Mouse (Mus musculus): ENCODE measurements around the gene Toporsl. TPM values are rescaled to one million over a fixed set of nuclear protein-coding genes. Genes with fewer than 3 reads are reported as not detected.

Gene Toporsl
- polyA plus RNA-seq, 1 experiment: 39.6 TPM

- H3K27me3 ChIP-seq (ENCODE audit: control insufficient read depth, insufficient read depth, low read length): no peaks in the 10 kb centered on the region
- TF ChIP-seq POLR2A (IDR thresholded peaks at IDR 0.05; ENCODE audit: control insufficient read depth, low read depth, low read length): no peak
- H3K4me3 ChIP-seq (ENCODE audit: control insufficient read depth, low read depth, low read length): no peak overlapping the region
- no peak overlapping the region for H3K27ac ChIP-seq (ENCODE audit: control insufficient read depth, insufficient read depth, low read depth, low read length)
- H3K4me1 ChIP-seq (ENCODE audit: control insufficient read depth, insufficient read depth, low read length): no peaks in the 10 kb centered on the region; the same call in 1 of the 2 replicates
- no peaks in the 10 kb centered on the region for H3K36me3 ChIP-seq (ENCODE audit: control insufficient read depth, insufficient read depth, low read length)
Measured at GRCm38 (mm10) chr4:52598180-52598881, 2.3 kb downstream of the Toporsl start.

- H3K4me3 ChIP-seq (ENCODE audit: control insufficient read depth, low read depth, low read length): no peak overlapping the region; the same call in 1 of the 2 replicates
- no peaks in the 10 kb centered on the region for H3K36me3 ChIP-seq (ENCODE audit: control insufficient read depth, insufficient read depth, low read length)
- H3K4me1 ChIP-seq (ENCODE audit: control insufficient read depth, insufficient read depth, low read length): no peaks in the 10 kb centered on the region
- H3K27me3 ChIP-seq (ENCODE audit: control insufficient read depth, insufficient read depth, low read length): no peaks in the 10 kb centered on the region
- H3K27ac ChIP-seq (ENCODE audit: control insufficient read depth, insufficient read depth, low read depth, low read length): no peak overlapping the region
- TF ChIP-seq POLR2A (IDR thresholded peaks at IDR 0.05; ENCODE audit: control insufficient read depth, low read depth, low read length) (no peak), CTCF (IDR thresholded peaks at IDR 0.05; ENCODE audit: control insufficient read depth, insufficient read depth, insufficient replicate concordance, low read depth, low read length) (no peak)
Measured at GRCm38 (mm10) chr4:52606923-52607322, 10.8 kb downstream of the Toporsl start.

GRCm38 (mm10) chr4:52634986-52635385 is 38.9 kb downstream of the Toporsl start:
- Histone ChIP-seq H3K27ac (ENCODE audit: control insufficient read depth, insufficient read depth, low read depth, low read length) (no peak overlapping the region), H3K36me3 (ENCODE audit: control insufficient read depth, insufficient read depth, low read length) (no peaks in the 10 kb centered on the region), H3K4me3 (ENCODE audit: control insufficient read depth, low read depth, low read length) (no peak overlapping the region), H3K27me3 (ENCODE audit: control insufficient read depth, insufficient read depth, low read length) (no peaks in the 10 kb centered on the region), H3K4me1 (ENCODE audit: control insufficient read depth, insufficient read depth, low read length) (no peaks in the 10 kb centered on the region)
- TF ChIP-seq CTCF (IDR thresholded peaks at IDR 0.05; ENCODE audit: control insufficient read depth, insufficient read depth, insufficient replicate concordance, low read depth, low read length) (no peak), POLR2A (IDR thresholded peaks at IDR 0.05; ENCODE audit: control insufficient read depth, low read depth, low read length) (no peak)

GRCm38 (mm10) chr4:52647791-52648190 is 51.7 kb downstream of the Toporsl start:
- no peaks in the 10 kb centered on the region for H3K36me3 ChIP-seq (ENCODE audit: control insufficient read depth, insufficient read depth, low read length)
- no peaks in the 10 kb centered on the region for H3K27me3 ChIP-seq (ENCODE audit: control insufficient read depth, insufficient read depth, low read length)
- no peak overlapping the region for H3K4me3 ChIP-seq (ENCODE audit: control insufficient read depth, low read depth, low read length)
- no peak overlapping the region for H3K27ac ChIP-seq (ENCODE audit: control insufficient read depth, insufficient read depth, low read depth, low read length)
- no peaks in the 10 kb centered on the region for H3K4me1 ChIP-seq (ENCODE audit: control insufficient read depth, insufficient read depth, low read length)
- TF ChIP-seq POLR2A (IDR thresholded peaks at IDR 0.05; ENCODE audit: control insufficient read depth, low read depth, low read length) (no peak), CTCF (IDR thresholded peaks at IDR 0.05; ENCODE audit: control insufficient read depth, insufficient read depth, insufficient replicate concordance, low read depth, low read length) (no peak)

- Histone ChIP-seq H3K36me3 (ENCODE audit: control insufficient read depth, insufficient read depth, low read length) (no peaks in the 10 kb centered on the region), H3K4me3 (ENCODE audit: control insufficient read depth, low read depth, low read length) (no peak overlapping the region), H3K4me1 (ENCODE audit: control insufficient read depth, insufficient read depth, low read length) (no peaks in the 10 kb centered on the region), H3K27ac (ENCODE audit: control insufficient read depth, insufficient read depth, low read depth, low read length) (no peak overlapping the region), H3K27me3 (ENCODE audit: control insufficient read depth, insufficient read depth, low read length) (no peaks in the 10 kb centered on the region)
- TF ChIP-seq POLR2A (IDR thresholded peaks at IDR 0.05; ENCODE audit: control insufficient read depth, low read depth, low read length) (no peak), CTCF (IDR thresholded peaks at IDR 0.05; ENCODE audit: control insufficient read depth, insufficient read depth, insufficient replicate concordance, low read depth, low read length) (no peak)
Measured at GRCm38 (mm10) chr4:52659701-52660100, 63.6 kb downstream of the Toporsl start.

- Histone ChIP-seq H3K4me3 (ENCODE audit: control insufficient read depth, low read depth, low read length) (no peak overlapping the region), H3K36me3 (ENCODE audit: control insufficient read depth, insufficient read depth, low read length) (no peaks in the 10 kb centered on the region), H3K27me3 (ENCODE audit: control insufficient read depth, insufficient read depth, low read length) (no peaks in the 10 kb centered on the region), H3K4me1 (ENCODE audit: control insufficient read depth, insufficient read depth, low read length) (no peaks in the 10 kb centered on the region), H3K27ac (ENCODE audit: control insufficient read depth, insufficient read depth, low read depth, low read length) (no peak overlapping the region)
- no peak for TF ChIP-seq POLR2A (IDR thresholded peaks at IDR 0.05; ENCODE audit: control insufficient read depth, low read depth, low read length)
- TF ChIP-seq CTCF (IDR thresholded peaks at IDR 0.05; ENCODE audit: control insufficient read depth, insufficient read depth, insufficient replicate concordance, low read depth, low read length): no peak
Measured at GRCm38 (mm10) chr4:52660701-52661117, 64.6 kb downstream of the Toporsl start.

- Histone ChIP-seq H3K27me3 (ENCODE audit: control insufficient read depth, insufficient read depth, low read length) (no peaks in the 10 kb centered on the region), H3K4me3 (ENCODE audit: control insufficient read depth, low read depth, low read length) (no peak overlapping the region), H3K36me3 (ENCODE audit: control insufficient read depth, insufficient read depth, low read length) (no peaks in the 10 kb centered on the region), H3K4me1 (ENCODE audit: control insufficient read depth, insufficient read depth, low read length) (no peaks in the 10 kb centered on the region), H3K27ac (ENCODE audit: control insufficient read depth, insufficient read depth, low read depth, low read length) (no peak overlapping the region)
- no peak for TF ChIP-seq CTCF (IDR thresholded peaks at IDR 0.05; ENCODE audit: control insufficient read depth, insufficient read depth, insufficient replicate concordance, low read depth, low read length)
- TF ChIP-seq POLR2A (IDR thresholded peaks at IDR 0.05; ENCODE audit: control insufficient read depth, low read depth, low read length): no peak
Measured at GRCm38 (mm10) chr4:52661311-52661710, 65.2 kb downstream of the Toporsl start.

Other genes with a start within 250 kb of the Toporsl start
- gene Smc2, start 157.0 kb upstream of the Toporsl start, polyA plus RNA-seq (2012; rRNA removed): 7.6 and 8.2 TPM in 2 replicates
- gene Vma21-ps, start 99.0 kb upstream of the Toporsl start, polyA plus RNA-seq (2012; rRNA removed): not detected in 2 replicates
- gene Olfr275, start 218.3 kb downstream of the Toporsl start, polyA plus RNA-seq (2012; rRNA removed): 1.5 and 2.0 TPM in 2 replicates

Data from testis, adult 2 months (tissue).